Comparison of ENCODE assay signal across 8 mouse cellular contexts in the genomic region with DNA sequence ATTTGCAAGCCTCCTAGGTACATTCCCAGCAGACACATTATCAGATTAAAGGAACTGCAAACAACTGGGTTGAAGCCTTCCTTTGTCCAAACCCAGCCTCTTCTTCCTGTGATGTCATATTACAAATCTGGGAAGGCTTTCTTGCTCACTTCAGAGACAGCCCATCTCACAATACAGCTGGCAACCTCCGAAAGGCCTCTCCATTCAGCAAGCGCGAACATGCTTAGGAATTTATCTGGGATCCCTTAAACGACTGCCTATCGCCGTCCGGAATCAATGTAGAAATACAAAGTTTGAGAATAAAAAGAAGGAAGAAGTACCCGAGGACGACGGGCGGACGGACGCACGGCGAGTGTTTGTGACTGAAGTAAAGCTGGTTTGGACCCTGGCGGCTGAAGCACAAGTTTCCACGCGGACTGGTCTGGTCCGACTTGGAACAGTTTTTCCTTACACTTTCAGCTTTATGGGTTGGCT. TPM values are rescaled to one million over a fixed set of nuclear protein-coding genes. Genes with fewer than 3 reads are reported as not detected.
DNase-seq lines count a peak whose midpoint lies in the region; ATAC-seq and TF ChIP-seq lines count a peak whose summit lies in the region.

A gene (plus strand): TSS at position 48 of the 474 bp plus-strand sequence.

- H3ac ChIP-seq in C2C12 (ENCODE audit: control insufficient read depth, insufficient read length, low read depth): peak within 1 kb of the TSS; percentile 83

- peaks cover 37% of the 10 kb centered on the region for H3K79me2 ChIP-seq in C2C12 (ENCODE audit: control insufficient read depth, insufficient read depth)

- peaks cover 26% of the 10 kb centered on the region for H3K79me3 ChIP-seq in C2C12 (ENCODE audit: low read depth)

- peak; percentile 92 for ATAC-seq in embryonic facial prominence, embryonic 14.5 days (ENCODE audit: low read depth)
- ATAC-seq in heart, embryonic 16.5 days (replicated peaks; ENCODE audit: extremely low read depth, insufficient read depth, low FRiP score): peak; percentile 82

- peak; percentile 39 for DNase-seq in T-cell, adult 2 months (ENCODE audit: low spot score)
- DNase-seq in embryonic facial prominence, embryonic 14.5 days (ENCODE audit: low spot score): peak; percentile 95
- DNase-seq in kidney, postnatal 10 days: peak; percentile 81
- peak; percentile 78 for DNase-seq in lung, postnatal 36 days
- DNase-seq in ovary, postnatal 36 days (ENCODE audit: low spot score): peak; percentile 59
- no peak for DNase-seq in layer of hippocampus, adult 8-10 months (ENCODE audit: low spot score in 2 of 2)

- peaks cover 3% of the 10 kb centered on the region; the same call in 1 of the 2 replicates for H3K9me3 ChIP-seq in embryonic facial prominence, embryonic 14.5 days (ENCODE audit: control insufficient read depth, low read length)
- H3K9me3 ChIP-seq in heart, embryonic 16.5 days (replicated peaks; ENCODE audit: control insufficient read depth, low read length): peaks cover 2% of the 10 kb centered on the region; the same call in 1 of the 2 replicates

- no peaks in the 10 kb centered on the region for H3K27me3 ChIP-seq in C2C12 (ENCODE audit: control insufficient read depth, insufficient read depth, insufficient read length)
- no peaks in the 10 kb centered on the region for H3K27me3 ChIP-seq in embryonic facial prominence, embryonic 14.5 days (replicated peaks; ENCODE audit: control insufficient read depth, insufficient read depth, low read length)
- H3K27me3 ChIP-seq in heart, embryonic 16.5 days (ENCODE audit: control insufficient read depth, insufficient read depth, low read length): no peaks in the 10 kb centered on the region

- peak within 1 kb of the TSS; percentile 61 for H3K4me3 ChIP-seq in C2C12 (ENCODE audit: insufficient read depth, poor library complexity, severe bottlenecking)
- peak within 1 kb of the TSS; percentile 62 for H3K4me3 ChIP-seq in embryonic facial prominence, embryonic 14.5 days (ENCODE audit: low read depth, low read length)
- peak within 1 kb of the TSS; percentile 67 for H3K4me3 ChIP-seq in heart, embryonic 16.5 days (ENCODE audit: low read length)

- peaks cover 6% of the 10 kb centered on the region for H3K36me3 ChIP-seq in C2C12 (ENCODE audit: control insufficient read depth, insufficient read depth)
- H3K36me3 ChIP-seq in embryonic facial prominence, embryonic 14.5 days (ENCODE audit: control insufficient read depth, insufficient read depth, low read length): peaks cover 12% of the 10 kb centered on the region; the same call in 1 of the 2 replicates
- peaks cover 5% of the 10 kb centered on the region; the same call in 1 of the 2 replicates for H3K36me3 ChIP-seq in heart, embryonic 16.5 days (ENCODE audit: control insufficient read depth, insufficient read depth)

- H3K9ac ChIP-seq in embryonic facial prominence, embryonic 14.5 days (ENCODE audit: low read depth, low read length): peak within 1 kb of the TSS; percentile 85
- H3K9ac ChIP-seq in heart, embryonic 16.5 days (ENCODE audit: low read length): peak within 1 kb of the TSS; percentile 80

- peak within 1 kb of the TSS; percentile 71 for H3K4me2 ChIP-seq in embryonic facial prominence, embryonic 14.5 days (ENCODE audit: low read depth, low read length)
- peak within 1 kb of the TSS; percentile 66 for H3K4me2 ChIP-seq in heart, embryonic 16.5 days (ENCODE audit: low read depth, low read length)

- peak within 1 kb of the TSS; percentile 97 for H3K27ac ChIP-seq in embryonic facial prominence, embryonic 14.5 days (replicated peaks; ENCODE audit: low read depth, low read length)
- H3K27ac ChIP-seq in heart, embryonic 16.5 days (ENCODE audit: low read length): peak within 1 kb of the TSS; percentile 90

- under 1% methylated on average over 19 of the region's 19 CpGs for WGBS in embryonic facial prominence, embryonic 14.5 days
- under 1% methylated on average over 19 of the region's 19 CpGs for WGBS in heart, embryonic 16.5 days

- TF ChIP-seq CTCF in C2C12 (IDR thresholded peaks at IDR 0.05; ENCODE audit: control insufficient read depth, insufficient read depth, insufficient read length): no peak

- peaks cover 9% of the 10 kb centered on the region for H3K4me1 ChIP-seq in embryonic facial prominence, embryonic 14.5 days (ENCODE audit: control insufficient read depth, insufficient read depth, low read length)
- peaks cover 11% of the 10 kb centered on the region for H3K4me1 ChIP-seq in heart, embryonic 16.5 days (ENCODE audit: control insufficient read depth, insufficient read depth, low read length)

TF ChIP-seq in C2C12, 6 proteins besides CTCF, POLR2A, EP300 and RAD21:
- TF ChIP-seq MAX (IDR thresholded peaks at IDR 0.05): peak; percentile 24
- TF ChIP-seq MYOD1 (IDR thresholded peaks at IDR 0.05; ENCODE audit: control insufficient read depth, insufficient read length, low read depth): no peak
TF ChIP-seq in C2C12: peak in this region for 1.

RNA-seq across cellular contexts. Expression of the gene that starts here (rescaled TPM):
- 1.0 TPM for polyA plus RNA-seq in C2C12 (2012; fragmentation: generic; extraction: Trizol)
- polyA plus RNA-seq in embryonic facial prominence, embryonic 14.5 days (2014; fragmentation: Nextera tagmentation; extraction: Ambion mirVana): 11.3 and 11.5 TPM in 2 replicates
- polyA plus RNA-seq in heart, embryonic 16.5 days (2015; fragmentation: Nextera tagmentation; extraction: Ambion mirVana): 7.5 and 9.4 TPM in 2 replicates
- total RNA-seq in layer of hippocampus, adult 8-10 months (2022): 1 to 10 TPM; 1.1 to 2.4 (median 2.0) TPM

Comparison
In these comparisons a context has a peak if more than half of its experiments do, and no peak if none do; other contexts are left out.
1. DNase-seq: peak in T-cell, adult 2 months (single experiment), embryonic facial prominence, embryonic 14.5 days (single experiment), kidney, postnatal 10 days (single experiment), lung, postnatal 36 days (single experiment) and ovary, postnatal 36 days (single experiment); none in layer of hippocampus, adult 8-10 months (0 of 2).
2. Peak in every context shown above with its lines, with median percentiles within 50 percentile points of each other: H3K4me3 ChIP-seq.